Mouse (Mus musculus) cerebellum, adult 11-12 months (tissue): ENCODE data around the gene Slc37a1.
"Not testable (repeated sequence)": the region's sequence is repeated elsewhere in the genome, so short reads cannot be mapped to it uniquely, and the experiment has no call there.

Source experiments
- DNase-seq: peaks from one replicate; pipeline ENCODE4 v3.0.0; 2022

Gene Slc37a1

DNA sequence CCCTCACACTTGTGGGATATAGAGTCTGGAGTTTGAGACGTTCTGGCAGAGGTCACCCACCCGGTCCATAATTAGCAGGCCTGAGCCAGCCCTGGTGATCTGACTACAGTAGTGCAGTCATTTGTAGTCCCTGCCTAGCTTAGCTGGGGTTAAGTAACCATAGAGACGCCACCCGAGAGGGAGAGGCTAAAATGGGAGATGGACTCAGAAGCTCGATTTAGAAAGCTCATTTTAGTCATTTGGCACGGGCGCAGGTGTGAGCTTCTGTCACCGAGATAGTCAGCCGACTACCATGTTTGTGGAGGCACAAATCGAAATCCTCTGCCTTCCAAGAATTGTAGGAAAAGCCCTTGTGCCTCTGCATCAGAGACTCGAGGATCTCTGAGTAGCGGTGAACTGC, 34.8 kb downstream of the Slc37a1 start:
- peak; percentile 54 for DNase-seq

DNA sequence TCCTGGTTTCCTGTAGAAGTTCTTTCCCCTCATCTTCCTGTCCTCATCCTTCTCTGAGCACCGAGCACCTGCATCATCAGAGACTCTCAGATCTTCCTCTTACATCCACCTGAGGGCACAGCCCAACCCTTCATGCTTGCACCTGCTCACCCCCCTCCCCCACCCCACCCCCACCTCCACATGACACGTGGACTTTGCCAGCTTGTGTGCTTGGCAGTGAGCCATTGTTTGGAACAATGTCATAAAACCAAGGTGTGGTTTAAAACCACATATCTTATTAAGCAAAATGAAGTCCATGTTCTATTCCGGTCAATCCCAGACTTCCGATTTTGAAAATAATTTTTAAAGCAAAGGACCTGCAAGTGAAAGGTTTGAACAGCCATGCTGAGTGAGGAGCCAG, 35.9 kb downstream of the Slc37a1 start:
- DNase-seq: no peak

DNA sequence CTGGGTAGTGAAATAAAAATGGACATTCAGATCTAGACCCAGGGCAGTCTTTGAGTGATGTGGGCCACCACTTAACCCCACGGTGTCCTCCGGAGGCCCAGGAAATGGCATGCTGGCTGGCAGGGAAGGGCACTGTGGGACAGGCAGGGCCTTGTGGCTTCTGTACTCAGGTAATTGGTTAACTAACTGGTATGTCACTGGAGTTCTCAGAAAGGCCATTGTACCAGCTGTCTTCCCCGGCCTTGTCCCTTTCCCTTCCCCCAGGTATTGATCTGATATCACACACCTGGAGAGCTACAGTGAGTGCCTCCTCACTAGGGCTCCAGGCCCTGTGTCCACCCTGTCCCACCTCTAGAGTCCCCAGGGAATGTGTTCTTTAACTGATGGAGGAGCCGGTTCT, 36.8 kb downstream of the Slc37a1 start:
- no peak for DNase-seq

GRCm38 (mm10) chr17:31324227-31324626, 37.6 kb downstream of the Slc37a1 start:
- DNase-seq: no peak

DNA sequence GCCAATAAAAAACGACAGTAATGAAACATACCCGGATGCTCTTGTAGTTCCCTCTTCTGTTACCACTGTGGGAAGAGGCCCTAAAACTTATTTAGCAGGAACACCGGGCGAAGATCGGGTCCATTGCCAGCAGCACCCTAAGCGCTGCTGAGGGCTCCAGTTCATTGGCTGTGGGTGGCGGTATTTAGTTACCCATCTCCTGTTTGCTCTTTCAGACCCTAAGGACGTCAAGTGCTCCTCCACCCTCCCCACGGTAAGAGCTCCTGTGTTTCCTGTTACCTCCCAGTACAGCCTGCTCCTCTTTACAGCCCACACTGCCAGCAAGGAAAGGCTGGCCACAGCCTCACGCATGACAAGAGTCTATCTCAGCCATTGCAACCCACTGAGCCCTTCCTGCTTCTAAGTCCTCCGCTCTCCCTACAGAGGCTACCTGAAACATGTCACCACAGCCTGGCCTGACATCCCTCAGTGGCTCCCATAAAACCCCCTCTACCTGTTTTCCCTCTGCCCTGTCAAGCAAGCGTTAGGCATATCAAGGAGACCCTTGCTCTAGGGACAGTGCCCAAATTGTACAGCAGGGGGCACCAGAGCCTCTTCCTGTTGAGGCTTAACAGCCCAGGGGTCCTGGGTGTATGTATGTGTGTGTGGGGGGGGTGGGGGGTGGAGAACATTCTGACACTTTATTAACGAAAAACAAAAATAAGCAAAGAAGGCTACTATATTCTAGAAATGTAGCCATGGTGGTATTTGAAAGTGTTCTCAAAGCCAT, 39.0 kb downstream of the Slc37a1 start:
- DNase-seq: no peak

DNA sequence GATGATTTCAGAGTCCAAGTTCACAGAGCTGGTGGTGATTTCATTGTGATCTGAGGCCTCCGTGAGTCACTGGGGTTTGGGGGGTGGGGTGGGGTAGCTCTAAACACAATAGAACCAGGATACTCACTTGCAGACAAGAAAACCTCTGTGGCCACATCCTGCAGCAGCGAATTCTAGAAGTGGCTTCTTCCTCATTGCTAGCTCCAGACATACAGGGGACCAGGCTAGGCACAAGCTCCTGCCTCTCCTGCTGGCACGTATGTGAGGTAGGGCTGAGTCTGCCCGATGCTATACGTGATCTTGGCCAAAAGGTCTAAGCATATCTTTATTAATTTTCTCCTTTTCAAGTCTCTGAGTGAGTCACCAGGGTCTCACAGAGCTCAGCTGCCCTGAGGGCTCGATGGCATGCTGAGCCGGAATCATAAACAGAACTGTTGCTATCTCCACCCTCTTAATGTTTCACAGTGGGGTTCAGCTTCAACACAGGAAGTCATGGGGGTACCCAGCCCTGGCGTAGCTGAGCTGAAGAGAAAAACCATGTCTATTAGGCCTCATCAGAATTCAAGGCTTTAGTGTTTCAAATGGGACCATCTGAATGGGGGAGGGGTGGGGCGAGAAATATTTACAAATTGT, 39.7 kb downstream of the Slc37a1 start:
- DNase-seq: no peak

GRCm38 (mm10) chr17:31328466-31328865, 41.9 kb downstream of the Slc37a1 start:
- no peak for DNase-seq

DNA sequence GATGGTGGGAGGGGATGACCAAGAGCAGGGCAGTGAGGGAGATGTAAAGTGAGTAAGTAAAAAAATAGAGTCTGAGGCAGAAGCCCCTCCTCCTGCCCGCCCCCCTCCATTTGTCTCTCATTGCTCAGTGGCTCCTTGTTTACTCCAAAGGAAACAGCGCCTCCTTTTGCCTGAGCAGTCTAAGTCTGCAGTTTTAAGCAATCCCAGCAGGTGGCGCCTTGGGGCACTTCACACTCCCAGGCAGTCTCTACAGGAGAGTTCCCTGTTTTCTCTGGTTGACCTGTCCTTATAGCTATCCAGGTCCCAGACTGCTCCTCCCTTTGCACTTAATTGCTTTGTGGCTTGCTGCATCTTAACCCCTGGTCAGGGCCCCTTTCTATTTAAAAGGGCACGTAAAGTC, 44.0 kb downstream of the Slc37a1 start:
- DNase-seq: no peak

GRCm38 (mm10) chr17:31331273-31331672, 44.7 kb downstream of the Slc37a1 start:
- DNase-seq: no peak

DNA sequence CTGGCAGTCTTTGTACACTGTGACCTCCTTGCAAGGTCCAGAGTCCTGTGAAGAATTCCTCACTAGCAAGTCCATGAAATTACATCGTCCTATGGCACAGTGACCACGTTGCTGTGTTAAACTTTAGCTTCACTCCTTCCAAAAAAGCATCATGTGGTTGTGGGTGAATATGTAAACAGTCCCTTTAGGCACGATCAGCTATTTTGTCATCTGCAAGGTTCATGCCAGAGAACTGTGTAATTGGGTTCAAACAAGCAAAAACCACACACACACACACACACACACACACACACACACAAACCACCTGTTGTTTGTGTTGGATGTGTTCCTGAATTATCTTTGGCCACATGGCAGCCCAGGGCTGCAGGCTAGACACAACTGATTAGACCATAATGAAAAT, 45.3 kb downstream of the Slc37a1 start:
- no peak for DNase-seq

DNA sequence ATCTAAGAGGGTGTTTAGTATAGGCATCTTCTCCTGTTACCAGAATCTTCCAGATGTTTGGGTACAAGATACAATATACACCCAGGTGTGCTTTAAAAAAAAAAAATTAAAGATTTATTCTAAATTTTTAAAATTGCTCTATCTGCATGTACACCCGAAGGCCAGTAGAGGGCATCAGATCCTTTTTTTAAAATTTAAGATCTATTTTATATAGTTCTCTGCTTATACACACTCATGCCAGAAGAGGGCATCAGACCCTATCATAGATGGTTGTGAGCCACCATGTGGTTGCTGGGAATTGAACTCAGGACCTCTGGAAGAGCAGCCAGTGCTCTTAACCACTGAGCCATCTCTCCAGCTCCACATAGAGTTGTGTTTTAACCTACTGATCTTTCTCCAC, 45.7 kb downstream of the Slc37a1 start:
- DNase-seq: no peak

DNA sequence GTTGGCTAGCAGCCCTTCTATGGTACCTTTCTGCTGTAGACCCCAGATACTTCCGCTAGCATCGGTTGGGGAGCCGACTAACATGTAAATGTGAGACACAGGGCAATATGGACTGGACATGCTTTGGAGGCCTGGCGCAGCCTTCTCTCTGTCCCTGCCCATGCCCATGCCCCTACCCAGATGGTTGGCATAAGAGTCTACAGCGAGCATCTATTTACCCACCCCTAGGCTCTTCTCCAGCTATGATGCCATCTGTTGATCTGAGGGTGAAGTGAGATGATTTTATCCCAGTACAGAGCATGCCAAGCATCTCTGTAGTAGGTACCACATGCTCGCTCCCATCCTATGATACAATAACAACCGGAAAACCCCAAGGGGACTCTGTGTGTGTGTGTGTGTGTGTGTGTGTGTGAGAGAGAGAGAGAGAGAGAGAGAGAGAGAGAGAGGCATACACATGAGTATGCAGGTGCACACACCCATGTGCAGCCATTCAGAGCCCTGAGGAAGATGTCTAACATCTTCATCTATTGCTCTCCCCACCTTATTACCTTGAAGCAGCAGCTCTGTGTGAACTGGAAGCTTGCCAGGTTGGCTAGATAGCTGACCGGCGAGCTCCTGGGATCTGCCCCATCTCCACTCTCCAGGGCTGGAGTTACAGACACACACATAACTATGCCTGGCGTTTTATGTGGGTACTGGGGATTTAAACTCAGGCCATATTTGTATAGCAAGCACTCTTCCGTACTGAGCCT, 48.1 kb downstream of the Slc37a1 start:
- peak; percentile 85 for DNase-seq

GRCm38 (mm10) chr17:31335344-31336080, 48.9 kb downstream of the Slc37a1 start:
- DNase-seq: peak; percentile 56

DNA sequence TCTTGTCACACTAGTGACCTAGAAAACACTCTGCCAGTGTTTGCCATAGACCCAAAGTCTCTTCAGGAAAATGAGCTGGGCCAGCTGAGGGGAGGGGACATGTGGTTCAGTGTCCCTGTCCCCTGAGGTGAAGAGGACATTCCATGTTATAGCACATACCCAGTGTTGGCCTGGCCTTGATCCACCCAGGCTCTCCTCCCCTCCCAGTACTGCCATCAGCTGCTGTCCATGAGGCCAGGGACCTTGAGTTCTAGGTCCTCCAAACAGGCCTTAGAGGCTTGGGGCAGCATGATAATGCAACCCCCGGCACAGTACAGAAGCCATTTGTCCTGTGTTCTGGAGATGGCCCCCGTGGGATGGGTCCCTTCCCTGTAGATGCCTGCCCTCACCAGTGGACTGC, 53.2 kb downstream of the Slc37a1 start:
- no peak for DNase-seq

DNA sequence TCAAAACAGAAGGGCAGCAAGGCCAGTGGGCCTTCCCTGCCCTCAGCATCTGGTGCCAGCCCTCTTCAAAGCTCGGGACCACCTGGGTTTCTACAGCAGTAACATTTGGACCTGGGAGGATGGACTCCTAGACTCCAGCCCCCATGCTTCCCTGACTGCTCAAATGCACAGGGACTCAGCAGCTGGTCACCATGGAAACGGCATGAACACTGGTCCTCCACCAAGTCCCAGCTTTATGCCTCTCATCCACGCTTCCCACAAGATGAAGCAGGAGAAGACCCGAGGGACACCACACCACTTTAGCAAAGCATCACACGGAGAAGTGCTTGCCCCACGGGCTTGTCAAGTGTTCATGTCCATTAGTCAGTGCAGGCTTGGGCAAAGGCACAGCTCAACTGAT, 55.6 kb downstream of the Slc37a1 start:
- DNase-seq: no peak

- DNase-seq: peak; percentile 65
Measured at GRCm38 (mm10) chr17:31344172-31344801, 57.7 kb downstream of the Slc37a1 start.

- DNase-seq: no peak
Measured at GRCm38 (mm10) chr17:31344816-31345215, 58.2 kb downstream of the Slc37a1 start.

GRCm38 (mm10) chr17:31348129-31348528, 61.5 kb downstream of the Slc37a1 start:
- peak; percentile 52 for DNase-seq

DNA sequence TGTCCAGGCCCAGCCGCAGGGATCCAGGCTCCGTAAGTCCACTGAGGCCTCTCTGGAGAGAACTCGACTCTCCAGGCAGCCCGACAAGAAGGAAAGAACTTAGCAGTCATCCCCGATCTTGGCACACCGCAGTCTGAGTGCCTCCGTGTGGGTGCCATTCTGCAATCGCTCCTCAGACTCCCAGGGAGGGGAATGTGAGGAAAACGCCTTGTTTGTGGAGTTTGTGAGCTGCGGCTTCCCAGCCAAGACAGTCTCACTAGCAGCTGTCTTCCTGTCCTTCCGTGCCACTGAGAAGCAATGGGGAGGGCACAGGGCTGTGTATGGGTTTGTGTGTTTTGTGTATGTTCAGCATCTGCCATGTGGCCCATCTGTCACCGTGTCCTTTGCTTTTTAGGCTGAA, 62.8 kb downstream of the Slc37a1 start:
- DNase-seq: no peak

- no peak for DNase-seq
Measured at GRCm38 (mm10) chr17:31351984-31352383, 65.4 kb downstream of the Slc37a1 start.

DNA sequence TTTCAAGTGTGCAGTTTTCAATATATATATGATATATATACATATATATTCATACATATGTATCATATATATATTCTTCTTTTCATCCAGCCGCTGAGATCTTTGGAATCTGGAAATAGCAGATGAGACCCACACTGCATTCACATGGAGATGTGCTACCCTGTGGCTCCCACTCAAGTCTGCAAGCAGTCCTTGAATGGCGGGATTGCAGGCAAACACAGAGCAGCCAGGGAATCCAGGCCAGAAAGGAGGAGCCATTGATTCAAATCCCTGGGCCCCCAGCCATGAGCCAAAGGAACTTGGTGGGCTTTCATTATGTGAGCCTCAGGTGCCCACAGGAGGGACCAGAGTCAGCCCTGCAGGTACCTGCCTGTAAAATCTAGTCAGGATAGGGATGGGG, 66.7 kb downstream of the Slc37a1 start:
- DNase-seq: no peak

DNA sequence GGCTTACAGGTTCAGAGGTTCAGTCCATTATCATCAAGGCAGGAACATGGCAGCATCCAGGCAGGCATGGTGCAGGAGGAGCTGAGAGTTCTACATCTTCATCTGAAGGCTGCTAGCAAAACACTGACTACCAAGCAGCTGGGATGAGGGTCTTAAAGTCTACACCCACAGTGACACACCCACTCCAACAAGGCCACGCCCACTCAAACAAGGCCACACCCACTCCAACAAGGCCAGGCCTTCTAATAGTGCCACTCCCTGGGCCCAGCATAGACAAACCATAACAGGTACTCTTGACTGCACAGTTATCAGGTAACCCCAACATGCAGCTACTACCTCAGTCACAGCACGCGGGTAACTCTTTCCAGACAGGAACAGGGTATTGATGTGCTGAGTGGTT, 68.1 kb downstream of the Slc37a1 start:
- not testable (repeated sequence) for DNase-seq
